Mouse (Mus musculus) stomach, postnatal 0 days (tissue): ENCODE results near the gene Fignl2. TPM values are rescaled to one million over a fixed set of nuclear protein-coding genes. Genes with fewer than 3 reads are reported as not detected.
A peak's percentile ranks its signal among the peaks of the same experiment; 100 is the strongest.

Experiments used
- ATAC-seq: fragments of 200-750 bp; cut with Nextera tagmentation; 2 replicates; pipeline ENCODE4 v1.8.0; 2017; ENCODE audit not compliant: low FRiP score, low TSS enrichment
- DNase-seq: peaks from one replicate; pipeline ENCODE4 v3.0.0-alpha.2; 2016; ENCODE audit warnings: low spot score
- H3K27ac ChIP-seq: fragments of 300-500 bp; sonication (generic); replicated peaks from 2 replicates; pipeline ENCODE4 v1.5.1; 2014; ENCODE audit warnings: mild to moderate bottlenecking, control low read depth
- H3K27me3 ChIP-seq: fragments of 300-500 bp; sonication (generic); 2 replicates; pipeline ENCODE4 v1.6.1; 2014; ENCODE audit warnings: low read length; ENCODE audit not compliant: control insufficient read depth, insufficient read depth
- H3K36me3 ChIP-seq: fragments of 300-500 bp; sonication (generic); 2 replicates; pipeline ENCODE4 v1.6.1; 2014; ENCODE audit warnings: low read length, mixed read lengths; ENCODE audit not compliant: control insufficient read depth, insufficient read depth
- H3K4me1 ChIP-seq: fragments of 300-500 bp; sonication (generic); replicated peaks from 2 replicates; pipeline ENCODE4 v1.6.1; 2014; ENCODE audit warnings: antibody characterized with exemption; ENCODE audit not compliant: control insufficient read depth, insufficient read depth
- H3K4me2 ChIP-seq: fragments of 300-500 bp; sonication (generic); replicated peaks from 2 replicates; pipeline ENCODE4 v1.6.1; 2014; ENCODE audit warnings: low read depth, mild to moderate bottlenecking, control low read depth, moderate library complexity
- H3K4me3 ChIP-seq: fragments of 300-500 bp; sonication (generic); 2 replicates; pipeline ENCODE4 v1.5.1; 2014; ENCODE audit warnings: low read depth, low read length, control low read depth
- H3K9ac ChIP-seq: fragments of 300-500 bp; sonication (generic); 2 replicates; pipeline ENCODE4 v1.6.1; 2014; ENCODE audit warnings: mild to moderate bottlenecking, low read length, control low read depth, mixed read lengths
- H3K9me3 ChIP-seq: fragments of 300-500 bp; sonication (generic); 2 replicates; pipeline ENCODE4 v1.6.1; 2016; ENCODE audit warnings: low read length; ENCODE audit not compliant: control insufficient read depth
- CTCF ChIP-seq: IDR thresholded peaks from 2 replicates; pipeline ENCODE4 v1.5.1; 2016; ENCODE audit warnings: antibody characterized with exemption, low read depth, mild to moderate bottlenecking, moderate library complexity
- EP300 ChIP-seq: optimal IDR thresholded peaks from 2 replicates; pipeline ENCODE3; 2016; ENCODE audit warnings: antibody characterized with exemption
- WGBS: fragments of 180-500 bp; shearing (Covaris S2); extraction: QIAGEN DNeasy Blood & Tissue Kit; methylation state at CpG from one replicate; pipeline ENCODE4 v1.1.7; 2014; 5-methylcytosine and 5-hydroxymethylcytosine counted together
- polyA plus RNA-seq: library from polyadenylated mRNA; unstranded; fragments of >200 nt; fragmentation: Nextera tagmentation; extraction: Ambion mirVana; gene quantifications from 2 replicates; pipeline ENCODE4 v1.2.1, GENCODE M21; 2015

Fignl2 gene
- polyA plus RNA-seq, 1 experiment from 2014 or later = 0.19 TPM

DNA sequence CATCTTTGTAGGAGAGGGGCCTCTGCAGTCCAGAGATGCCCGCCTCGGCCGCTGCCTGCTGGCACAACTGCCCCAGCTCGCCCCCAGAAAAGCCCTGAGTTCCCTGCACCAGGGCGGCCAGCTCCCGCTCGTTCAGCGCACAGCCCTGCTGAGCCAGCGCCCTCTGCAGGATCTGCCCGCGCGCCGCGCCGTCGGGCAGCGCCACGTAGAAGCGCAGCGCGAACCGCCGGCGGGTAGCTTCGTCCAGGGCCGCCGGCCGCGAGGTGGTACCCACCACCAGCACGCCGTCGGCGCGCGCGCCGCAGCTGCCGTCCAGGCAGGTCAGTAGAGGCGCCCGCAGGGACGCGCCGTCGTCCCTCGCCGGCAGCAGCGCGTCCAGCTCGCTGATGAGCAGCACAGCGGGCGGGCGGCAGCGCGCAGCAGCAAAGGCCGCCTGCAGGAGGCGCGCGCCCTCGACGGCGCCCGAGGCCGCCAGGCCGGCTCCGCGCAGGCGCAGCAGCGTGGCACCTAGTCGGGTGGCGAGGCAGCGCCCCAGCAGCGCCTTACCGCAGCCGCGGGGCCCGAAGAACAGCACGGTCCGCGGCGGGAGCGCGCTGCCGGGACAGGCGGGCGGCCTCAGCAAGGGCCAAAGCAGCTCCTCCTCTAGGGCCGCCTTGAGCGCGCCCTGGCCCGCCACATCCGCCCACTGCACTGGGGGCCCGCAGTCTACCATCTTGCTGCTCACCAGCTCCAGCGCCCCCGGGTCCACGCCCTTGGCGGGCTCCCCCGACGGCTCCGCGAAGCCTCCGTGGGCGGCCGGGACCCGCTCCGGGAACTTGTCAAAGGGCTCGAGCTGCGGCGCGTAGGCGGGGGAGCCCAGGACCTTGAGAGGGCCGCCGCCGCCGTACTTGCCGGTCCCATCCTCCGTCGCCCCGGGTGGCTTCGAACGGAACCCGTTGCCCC lies 25.5 kb downstream of the Fignl2 start:
- Histone ChIP-seq H3K4me1 (no peaks in the 10 kb centered on the region), H3K27me3 (peaks cover 2% of the 10 kb centered on the region; the same call in 1 of the 2 replicates), H3K4me3 (peak overlapping the region; percentile 35), H3K9ac (peak overlapping the region; percentile 27; the same call in 1 of the 2 replicates), H3K36me3 (no peaks in the 10 kb centered on the region), H3K27ac (no peak overlapping the region), H3K9me3 (no peaks in the 10 kb centered on the region), H3K4me2 (peak overlapping the region; percentile 56)
- WGBS = 33% methylated on average over 112 of the region's 120 CpGs
- TF ChIP-seq EP300 (no peak), CTCF (peak; percentile 27; the same call in 1 of the 2 replicates)
- peak; percentile 67 for DNase-seq
- peak; percentile 58 for ATAC-seq

DNA sequence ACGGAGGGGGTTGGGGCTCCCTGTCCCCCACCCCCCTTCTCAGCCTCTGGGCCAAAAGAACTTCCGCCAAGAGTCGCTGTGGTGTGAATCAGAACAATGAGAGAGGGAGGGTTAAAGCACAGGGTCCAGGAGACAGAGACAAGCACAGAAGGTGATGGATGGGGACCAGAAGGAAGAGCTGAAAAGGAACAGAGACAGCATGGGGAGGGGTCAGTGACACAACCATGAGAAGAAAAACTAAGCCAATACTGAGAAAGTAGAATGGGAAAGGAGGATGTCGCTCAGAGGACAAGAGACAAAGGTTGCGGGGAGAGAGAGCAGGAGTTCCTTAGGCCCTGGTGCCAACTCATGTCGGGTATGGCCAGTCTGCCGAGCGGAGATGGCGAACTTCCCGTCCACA lies 26.5 kb downstream of the Fignl2 start:
- no peaks in the 10 kb centered on the region for H3K36me3 ChIP-seq
- DNase-seq (no peak), ATAC-seq (no peak)
- H3K4me3 ChIP-seq = no peak overlapping the region
- no peaks in the 10 kb centered on the region for H3K9me3 ChIP-seq
- no peak overlapping the region for H3K27ac ChIP-seq
- no peak overlapping the region for H3K4me2 ChIP-seq
- no peak for TF ChIP-seq CTCF
- TF ChIP-seq EP300 = no peak
- H3K4me1 ChIP-seq = 0 out of 2 replicates have a peak, but pooled peaks cover 3% of the 10 kb centered on the region
- no peak overlapping the region for H3K9ac ChIP-seq
- H3K27me3 ChIP-seq = peaks cover 2% of the 10 kb centered on the region; the same call in 1 of the 2 replicates
- WGBS = 64% methylated on average over 10 of the region's 10 CpGs

DNA sequence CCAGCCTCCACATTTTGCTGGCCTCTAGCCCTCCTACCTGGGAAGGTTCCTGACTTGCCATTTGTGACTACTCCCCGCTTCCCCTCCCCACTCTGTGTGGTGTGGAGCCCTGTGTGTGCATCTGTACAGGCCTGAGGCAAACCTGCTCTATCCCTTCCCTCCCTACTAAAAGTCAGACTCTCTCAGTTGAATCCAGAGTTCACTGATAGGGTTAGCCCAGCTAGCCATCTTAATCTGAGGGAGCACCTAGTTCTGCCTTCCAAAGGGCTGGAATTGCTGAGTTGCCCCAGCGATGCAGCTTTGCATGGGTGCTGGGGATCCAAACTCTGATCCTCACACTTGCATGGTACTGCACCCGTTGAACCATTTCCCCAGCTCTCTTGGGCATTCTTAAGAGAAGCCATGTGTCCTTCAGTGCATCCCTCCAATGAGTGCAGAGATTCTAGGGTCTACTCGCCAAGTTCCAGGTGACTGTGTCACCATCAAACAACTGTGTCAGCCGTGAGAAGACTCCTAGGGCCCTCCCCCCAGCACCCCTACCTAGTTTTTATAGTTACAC lies 29.9 kb downstream of the Fignl2 start:
- Histone ChIP-seq H3K9ac (no peak overlapping the region), H3K27me3 (peaks cover 2% of the 10 kb centered on the region; the same call in 1 of the 2 replicates), H3K9me3 (no peaks in the 10 kb centered on the region), H3K27ac (no peak overlapping the region), H3K4me1 (peaks cover 14% of the 10 kb centered on the region; the same call in 1 of the 2 replicates), H3K4me3 (no peak overlapping the region), H3K4me2 (no peak overlapping the region), H3K36me3 (no peaks in the 10 kb centered on the region)
- DNase-seq (no peak), ATAC-seq (no peak)
- WGBS = 65% methylated on average over 5 of the region's 5 CpGs
- no peak for TF ChIP-seq EP300
- TF ChIP-seq CTCF = no peak

GRCm38 (mm10) chr15:101047194-101047555 lies 31.2 kb downstream of the Fignl2 start, which contains the start of gene Gm47841:
Gene Gm47841, minus strand, starts transcription at chr15:101047397.
- ATAC-seq (no peak), DNase-seq (no peak)
- TF ChIP-seq EP300 = no peak
- TF ChIP-seq CTCF = no peak
- WGBS = 7% methylated on average over 22 of the region's 23 CpGs
- H3K27ac ChIP-seq = no peak within 1 kb of the TSS; the same call in 1 of the 2 replicates
- peak within 1 kb of the TSS; percentile 92 for H3K4me2 ChIP-seq
- no peaks in the 10 kb centered on the region; the same call in 1 of the 2 replicates for H3K27me3 ChIP-seq
- no peaks in the 10 kb centered on the region for H3K36me3 ChIP-seq
- H3K4me1 ChIP-seq = peaks cover 14% of the 10 kb centered on the region; the same call in 1 of the 2 replicates
- peak within 1 kb of the TSS; percentile 60 for H3K9ac ChIP-seq
- H3K4me3 ChIP-seq = peak within 1 kb of the TSS; percentile 47
- H3K9me3 ChIP-seq = no peaks in the 10 kb centered on the region

- DNase-seq = peak; percentile 59
- Histone ChIP-seq H3K36me3 (no peaks in the 10 kb centered on the region), H3K4me1 (peaks cover 14% of the 10 kb centered on the region; the same call in 1 of the 2 replicates), H3K27ac (no peak overlapping the region; the same call in 1 of the 2 replicates), H3K27me3 (no peaks in the 10 kb centered on the region; the same call in 1 of the 2 replicates), H3K9ac (peak overlapping the region; percentile 60), H3K4me3 (peak overlapping the region; percentile 47), H3K9me3 (no peaks in the 10 kb centered on the region), H3K4me2 (peak overlapping the region; percentile 92)
- peak; percentile 41 for TF ChIP-seq CTCF
- no peak for TF ChIP-seq EP300
- ATAC-seq = peak; percentile 22; the same call in 1 of the 2 replicates
- under 1% methylated on average over 57 of the region's 77 CpGs for WGBS
Observed at GRCm38 (mm10) chr15:101046527-101047193, 31.7 kb downstream of the Fignl2 start.
